Mouse (Mus musculus) left cerebral cortex, postnatal 4 days (tissue): Measurements from ENCODE around the gene Ssbp4. TPM values are rescaled to one million over a fixed set of nuclear protein-coding genes. Genes with fewer than 3 reads are reported as not detected.

Source experiments
- DNase-seq: peaks from one replicate; pipeline ENCODE4 v3.0.0-alpha.2; 2022
- intact Hi-C: fragments of 180-260 bp; cut with DNase I; formaldehyde crosslinking; loops from one replicate; pipeline ENCODE4 v1.15.1; 2025
- total RNA-seq, 2 experiments: library from RNA; stranded (reverse); gene quantifications; 2 replicates each; pipeline ENCODE4 v1.2.3; 2021

Ssbp4 gene
- total RNA-seq, 2 experiments from 2014 or later: 156 to 193 TPM

GRCm38 (mm10) chr8:70609368-70609848 is 736 bp upstream of the Ssbp4 start:
- DNase-seq: peak; percentile 78
- intact Hi-C loops: no loop called here

DNA sequence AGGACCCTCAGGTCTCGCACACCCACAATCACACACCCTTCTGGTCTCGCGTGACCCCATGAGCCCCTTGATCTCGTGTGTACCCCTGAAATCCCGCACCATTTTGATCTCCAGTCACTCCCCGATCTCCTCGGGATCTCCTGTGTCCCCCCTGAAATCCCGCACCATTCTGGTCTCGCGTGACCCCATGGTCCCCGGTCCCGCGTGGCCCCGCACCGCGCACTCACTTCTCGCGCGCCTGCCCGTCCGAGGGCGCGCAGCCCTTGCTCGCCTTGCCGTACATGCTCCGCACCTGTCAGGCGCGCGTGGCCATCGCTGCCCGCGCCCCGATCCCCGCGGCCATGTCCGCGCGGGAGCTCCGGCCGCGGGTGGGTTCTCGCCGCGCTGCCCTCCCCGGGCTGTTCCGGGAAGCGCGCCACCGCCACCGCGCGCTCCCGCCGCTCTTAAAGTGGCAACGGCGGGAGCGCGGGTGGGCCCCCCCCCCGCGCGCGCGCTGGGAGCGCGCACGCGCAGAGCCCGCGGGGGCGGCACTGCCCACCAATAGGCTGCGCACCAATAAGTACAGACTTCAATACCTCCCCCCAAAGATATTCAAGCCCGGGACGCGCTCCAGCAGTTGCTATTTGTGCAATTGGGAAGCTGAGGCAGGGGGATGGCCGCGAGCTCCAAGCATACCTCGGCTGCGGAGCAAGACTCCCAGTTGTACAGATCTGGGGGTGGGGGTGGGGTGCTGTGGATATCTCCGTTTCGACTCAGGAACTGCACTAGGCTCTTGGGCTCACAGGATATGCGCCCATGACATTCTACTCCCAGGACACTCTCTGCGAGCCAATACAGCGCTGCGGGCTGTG is 549 bp downstream of the Ssbp4 start:
- DNase-seq: peak; percentile 58
- intact Hi-C loops: no loop called here

DNA sequence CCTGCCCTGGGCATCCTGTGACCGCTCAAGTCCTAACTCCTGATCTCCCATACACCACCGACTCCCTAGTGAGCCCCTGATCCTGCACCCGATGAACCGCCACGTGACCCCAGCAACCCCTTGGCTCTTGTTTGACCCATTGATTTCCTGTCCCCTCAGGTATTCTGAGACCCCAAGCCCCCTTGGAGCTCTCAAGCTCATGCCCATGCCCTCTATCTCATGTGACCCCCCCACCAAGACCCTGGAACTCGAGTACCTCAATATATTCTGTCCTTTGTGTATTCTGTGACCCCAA is 1.1 kb downstream of the Ssbp4 start:
- no peak for DNase-seq
- intact Hi-C loops: no loop called here

- DNase-seq: no peak
- intact Hi-C loops: no loop called here
Measured at GRCm38 (mm10) chr8:70606780-70607602, 1.7 kb downstream of the Ssbp4 start.

GRCm38 (mm10) chr8:70605871-70606779 is 2.5 kb downstream of the Ssbp4 start:
- intact Hi-C loops: no loop called here
- no peak for DNase-seq

- no peak for DNase-seq
- intact Hi-C loops: no loop called here
Measured at GRCm38 (mm10) chr8:70604558-70604957, 4.1 kb downstream of the Ssbp4 start.

DNA sequence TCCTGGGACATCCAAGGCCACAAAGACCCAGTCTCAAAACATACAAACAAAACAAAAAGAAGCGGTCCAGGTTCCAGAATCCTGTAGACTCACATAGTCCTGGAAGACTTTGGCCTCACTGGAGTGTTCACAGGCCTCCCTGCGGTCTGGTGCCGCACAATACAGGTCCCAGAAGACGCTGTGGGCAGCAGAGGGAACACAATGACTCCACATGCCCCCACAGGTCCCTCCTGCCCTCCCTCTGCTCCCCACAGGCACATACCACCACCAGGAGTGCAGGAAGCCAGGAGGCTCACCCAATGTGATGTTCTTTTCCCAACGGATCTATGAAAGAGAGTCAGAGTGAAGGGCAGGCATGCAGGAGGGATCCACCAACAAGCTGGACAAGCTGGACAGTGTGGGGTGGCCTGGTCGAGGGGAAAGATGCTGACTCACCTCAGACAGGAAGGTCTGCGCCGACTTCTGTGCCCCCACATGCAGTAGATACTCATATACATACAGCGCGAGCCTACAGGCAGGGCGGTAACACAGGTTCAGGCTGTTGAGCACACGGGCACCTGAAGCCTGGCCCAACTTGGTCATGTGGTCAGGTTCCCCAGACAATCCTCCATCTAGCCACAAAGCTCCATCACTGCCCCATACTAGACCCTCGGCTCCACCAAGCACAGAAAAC is 6.4 kb downstream of the Ssbp4 start:
- intact Hi-C loops: no loop called here
- DNase-seq: no peak

DNA sequence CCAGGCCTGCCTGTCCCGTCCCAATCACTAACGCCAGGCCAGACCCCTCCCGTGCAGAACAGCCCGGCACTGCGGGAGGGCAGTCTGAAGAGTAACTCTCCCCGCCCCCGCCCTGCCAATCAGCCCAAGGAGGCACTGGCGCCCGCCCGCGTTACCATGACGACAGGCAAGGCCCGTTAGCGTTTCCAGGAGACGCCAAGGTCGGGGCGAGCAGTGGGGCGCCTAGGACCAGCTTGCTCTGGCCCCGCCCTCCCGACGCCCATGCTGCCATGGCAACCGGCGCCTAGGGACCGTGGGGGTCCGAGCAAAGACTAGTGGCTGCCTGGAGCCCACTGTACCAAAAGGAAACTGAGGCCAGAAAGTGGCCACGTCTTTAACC is 7.4 kb downstream of the Ssbp4 start:
- peak; percentile 98 for DNase-seq
- intact Hi-C loops: no loop called here

DNA sequence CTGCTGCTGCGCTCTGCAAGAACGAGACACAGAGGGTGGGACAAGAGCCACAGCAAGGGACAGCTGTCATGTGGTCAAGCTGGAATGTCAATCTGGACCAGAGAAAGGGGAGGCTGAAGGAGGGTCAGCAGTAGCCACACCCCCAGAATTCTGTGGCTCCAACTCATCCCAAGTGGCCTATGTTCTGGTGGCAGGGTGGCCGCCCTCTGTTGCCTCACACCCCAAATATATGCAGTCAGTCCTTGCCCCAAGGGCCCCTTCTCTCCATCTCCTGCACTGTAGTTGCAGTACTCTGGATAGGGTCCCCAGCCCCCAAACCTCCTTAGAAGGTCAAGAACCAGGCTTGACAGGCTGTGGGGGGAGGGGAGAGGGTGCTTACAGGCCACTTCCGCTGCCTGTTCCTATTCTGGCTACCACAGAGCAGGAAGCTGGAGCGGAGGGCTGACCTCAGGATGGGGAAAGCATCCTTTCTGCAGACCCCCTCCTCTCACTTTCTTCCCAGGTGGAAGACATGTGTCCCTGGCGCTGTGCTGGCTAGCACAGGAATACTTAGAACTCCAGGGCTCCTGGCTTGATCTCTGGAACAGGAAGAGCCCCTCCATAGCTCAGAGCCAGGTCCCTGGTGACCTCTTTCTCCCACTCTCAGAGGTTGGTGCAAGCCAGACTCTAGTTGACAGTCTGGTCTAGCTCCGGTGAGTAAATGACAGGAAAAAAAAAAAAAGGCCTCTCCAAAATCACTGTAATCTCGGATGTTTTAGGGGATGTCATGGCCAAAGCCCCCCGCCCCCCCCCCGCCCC is 8.0 kb downstream of the Ssbp4 start:
- intact Hi-C loops: no loop called here
- peak; percentile 49 for DNase-seq

DNA sequence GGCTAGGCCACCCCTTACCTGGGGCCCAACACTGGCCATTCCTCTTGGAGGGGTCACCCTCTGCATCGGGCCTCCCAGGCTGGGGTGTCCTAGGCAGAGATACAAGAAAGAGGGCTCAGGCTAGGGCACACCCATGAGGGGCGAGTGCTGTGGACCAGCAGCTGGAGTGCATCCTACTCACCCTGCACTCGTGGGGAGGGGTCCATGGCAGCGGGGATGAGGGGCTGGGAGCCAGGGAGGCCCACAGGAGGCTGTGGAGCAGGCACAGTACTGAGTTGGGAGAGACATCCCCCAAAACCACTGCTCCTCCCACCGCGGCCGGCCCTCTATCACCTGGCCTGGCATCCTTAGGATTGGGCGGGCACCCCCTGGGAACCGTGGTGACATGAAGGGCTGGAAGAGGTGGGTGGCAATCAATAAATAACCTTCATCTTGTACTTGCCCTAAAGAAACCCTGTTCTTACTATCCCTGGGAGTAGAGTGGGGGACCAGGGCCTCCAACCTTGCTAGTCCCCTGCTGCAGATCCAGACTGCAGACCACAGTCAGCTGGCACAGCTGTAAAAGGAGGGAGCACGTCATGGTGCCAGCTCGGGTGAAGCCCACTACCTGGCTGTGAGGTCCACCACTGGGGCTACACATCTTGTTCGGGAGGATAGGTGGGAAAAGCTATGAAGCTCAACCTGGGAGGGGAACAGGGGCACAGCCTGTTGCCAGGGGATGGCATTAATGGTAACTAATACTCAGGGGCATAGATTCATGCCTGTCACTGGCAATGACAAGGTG is 9.0 kb downstream of the Ssbp4 start:
- intact Hi-C loops: no loop called here
- no peak for DNase-seq

- intact Hi-C loops: no loop called here
- DNase-seq: no peak
Measured at GRCm38 (mm10) chr8:70598722-70599121, 9.9 kb downstream of the Ssbp4 start.

- peak; percentile 85 for DNase-seq
- intact Hi-C loops: no loop called here
Measured at GRCm38 (mm10) chr8:70598283-70598682, 10.4 kb downstream of the Ssbp4 start.

DNA sequence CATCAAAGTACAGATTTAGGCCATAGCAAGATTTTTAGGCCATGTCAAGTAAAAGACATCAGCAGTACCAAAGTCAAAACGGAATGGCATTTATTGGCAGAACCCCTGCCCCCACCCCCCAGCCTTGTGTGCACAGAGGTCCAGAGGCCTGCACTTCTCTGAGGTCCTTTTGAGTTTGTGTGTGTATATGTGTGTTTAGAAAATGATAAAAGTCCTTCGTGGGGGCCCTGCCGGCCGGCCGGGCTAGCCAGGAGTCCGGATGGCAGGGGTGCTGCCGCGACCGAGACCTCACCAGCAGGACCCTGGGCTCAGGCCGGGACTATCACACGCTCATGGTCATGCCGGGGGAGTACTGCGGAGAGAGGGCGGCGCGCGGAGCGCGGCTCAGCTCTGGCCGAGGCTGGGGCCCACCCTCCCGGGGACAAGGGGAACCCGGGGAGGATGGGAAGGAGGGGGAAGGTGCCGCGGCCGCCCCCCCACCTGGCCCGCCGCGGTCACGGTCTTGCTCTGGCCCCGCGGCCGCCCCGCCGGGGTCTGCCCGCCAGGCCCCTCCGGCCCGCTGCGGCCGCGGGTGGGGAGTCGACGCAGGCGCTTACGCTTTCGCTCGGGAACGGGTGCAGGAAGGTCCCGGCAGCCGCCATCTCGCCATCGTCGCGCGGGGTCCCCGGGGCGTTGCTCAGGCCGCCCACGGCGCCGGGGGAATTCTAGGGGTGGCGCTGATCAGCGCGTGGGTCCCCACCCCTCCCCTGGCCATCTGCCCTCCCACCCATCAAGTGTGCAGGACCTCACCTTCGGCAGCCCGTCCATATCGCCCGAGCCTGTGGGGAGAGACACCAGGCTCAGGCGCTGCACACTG is 11.0 kb downstream of the Ssbp4 start:
- intact Hi-C loops: no loop called here
- no peak for DNase-seq

DNA sequence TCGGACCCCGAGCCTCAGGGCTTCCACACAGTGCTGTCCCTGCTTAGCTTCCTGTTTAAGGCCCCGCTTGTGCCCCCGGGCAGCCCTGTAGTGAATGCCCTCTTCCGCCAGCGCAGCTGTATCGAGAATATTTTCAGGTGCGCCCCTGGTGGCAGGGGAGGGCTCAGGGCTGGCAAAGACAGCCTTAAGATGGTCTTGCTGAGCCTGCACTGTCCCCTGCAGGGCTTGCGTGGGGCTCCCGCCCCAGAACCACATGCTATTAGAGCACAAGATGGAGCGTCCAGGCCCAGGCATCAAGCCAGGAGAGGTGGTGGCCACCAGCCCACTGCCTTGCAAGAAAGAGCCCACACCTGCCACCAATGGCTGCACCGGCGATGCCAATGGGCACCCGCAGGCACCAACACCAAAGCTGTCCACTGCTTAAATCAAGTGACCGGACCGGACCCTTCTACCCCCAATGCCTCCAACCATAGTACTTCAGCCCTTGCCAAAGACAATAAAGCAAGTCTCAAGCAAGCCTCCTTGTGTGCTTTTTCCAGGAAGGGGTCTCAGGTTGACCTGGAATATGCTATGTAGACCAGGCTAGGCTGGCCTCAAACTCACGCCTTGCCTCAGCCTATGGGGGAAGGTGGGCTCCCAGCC is 11.8 kb downstream of the Ssbp4 start:
- DNase-seq: peak; percentile 66
- intact Hi-C loops: no loop called here

DNA sequence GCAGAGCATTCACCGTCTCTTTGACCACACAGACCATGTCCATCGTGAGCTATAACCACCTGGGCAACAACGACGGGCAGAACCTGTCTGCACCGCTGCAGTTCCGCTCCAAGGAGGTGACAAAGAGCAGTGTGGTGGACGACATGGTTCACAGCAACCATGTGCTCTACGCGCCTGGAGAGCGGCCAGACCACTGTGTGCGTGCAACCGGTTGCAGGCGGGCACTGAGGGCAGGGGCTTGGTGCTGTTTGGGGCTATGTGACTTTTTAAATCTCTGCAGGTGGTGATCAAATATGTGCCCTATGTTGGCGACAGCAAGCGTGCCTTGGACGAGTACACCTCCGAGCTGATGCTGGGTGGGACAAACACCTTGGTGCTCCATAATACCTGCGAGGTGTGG is 12.5 kb downstream of the Ssbp4 start:
- DNase-seq: no peak
- intact Hi-C loops: no loop called here

DNA sequence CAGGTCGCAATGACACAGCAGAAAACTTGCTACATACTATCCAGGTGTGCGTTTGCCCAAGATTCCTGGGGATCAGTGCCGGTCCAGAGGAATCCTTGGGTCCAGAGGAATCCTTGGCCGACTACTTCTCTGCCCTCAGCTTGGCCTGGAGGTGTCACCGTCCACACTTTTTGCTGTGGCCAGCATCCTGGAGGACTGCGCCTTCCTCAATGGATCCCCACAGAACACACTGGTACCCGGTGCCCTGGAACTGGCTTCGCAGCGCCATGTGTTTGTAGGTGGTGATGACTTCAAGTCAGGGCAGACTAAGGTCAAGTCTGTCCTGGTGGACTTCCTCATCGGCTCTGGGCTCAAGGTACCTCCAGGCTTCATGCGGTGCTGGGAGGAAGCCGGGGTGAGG is 12.9 kb downstream of the Ssbp4 start:
- no peak for DNase-seq
- intact Hi-C loops: no loop called here
